Mouse (Mus musculus): ENCODE results near the gene Dcaf15.

Gene Dcaf15

GRCm38 (mm10) chr8:84104697-84105609 lies at the start of gene Dcaf15:
Dcaf15 (minus strand) TSS chr8:84104768.
- peak; percentile 99 for DNase-seq (ENCODE audit: low read depth, low spot score)

- DNase-seq (ENCODE audit: low read depth, low spot score), result no peak
Observed at GRCm38 (mm10) chr8:84149181-84149580, 44.6 kb upstream of the Dcaf15 start.

GRCm38 (mm10) chr8:84148531-84148850 lies 43.9 kb upstream of the Dcaf15 start:
- no peak for DNase-seq (ENCODE audit: low read depth, low spot score)

GRCm38 (mm10) chr8:84147769-84148530 lies 43.4 kb upstream of the Dcaf15 start, which contains the start of the genes Cc2d1a and 4930432K21Rik:
Cc2d1a (minus strand) TSS chr8:84147936.
4930432K21Rik (plus strand) TSS chr8:84148025.
- DNase-seq (ENCODE audit: low read depth, low spot score), result peak; percentile 97

- no peak for DNase-seq (ENCODE audit: low read depth, low spot score)
Observed at GRCm38 (mm10) chr8:84147324-84147766, 42.8 kb upstream of the Dcaf15 start.

GRCm38 (mm10) chr8:84144636-84145245 lies 40.2 kb upstream of the Dcaf15 start:
- no peak for DNase-seq (ENCODE audit: low read depth, low spot score)

- no peak for DNase-seq (ENCODE audit: low read depth, low spot score)
Observed at GRCm38 (mm10) chr8:84140838-84141237, 36.3 kb upstream of the Dcaf15 start.

- no peak for DNase-seq (ENCODE audit: low read depth, low spot score)
Observed at GRCm38 (mm10) chr8:84137848-84138247, 33.3 kb upstream of the Dcaf15 start.

GRCm38 (mm10) chr8:84132225-84132624 lies 27.7 kb upstream of the Dcaf15 start:
- no peak for DNase-seq (ENCODE audit: low read depth, low spot score)

- DNase-seq (ENCODE audit: low read depth, low spot score), result no peak
Observed at GRCm38 (mm10) chr8:84130806-84131205, 26.2 kb upstream of the Dcaf15 start.

- DNase-seq (ENCODE audit: low read depth, low spot score), result peak; percentile 80
Observed at GRCm38 (mm10) chr8:84128277-84128676, 23.7 kb upstream of the Dcaf15 start.

GRCm38 (mm10) chr8:84127202-84127901 lies 22.8 kb upstream of the Dcaf15 start:
- peak; percentile 93 for DNase-seq (ENCODE audit: low read depth, low spot score)

- no peak for DNase-seq (ENCODE audit: low read depth, low spot score)
Observed at GRCm38 (mm10) chr8:84126742-84127141, 22.2 kb upstream of the Dcaf15 start.

GRCm38 (mm10) chr8:84125656-84126055 lies 21.1 kb upstream of the Dcaf15 start, which contains the start of gene Podnl1:
Podnl1 (plus strand) TSS chr8:84125989.
- peak; percentile 44 for DNase-seq (ENCODE audit: low read depth, low spot score)

- no peak for DNase-seq (ENCODE audit: low read depth, low spot score)
Observed at GRCm38 (mm10) chr8:84122151-84122550, 17.6 kb upstream of the Dcaf15 start.

GRCm38 (mm10) chr8:84115646-84116045 lies 11.1 kb upstream of the Dcaf15 start:
- DNase-seq (ENCODE audit: low read depth, low spot score), result no peak

- DNase-seq (ENCODE audit: low read depth, low spot score), result peak; percentile 78
Observed at GRCm38 (mm10) chr8:84106216-84107040, 1.9 kb upstream of the Dcaf15 start.

- peak; percentile 34 for DNase-seq (ENCODE audit: low read depth, low spot score)
Observed at GRCm38 (mm10) chr8:84105676-84106075, 1.1 kb upstream of the Dcaf15 start.

- DNase-seq (ENCODE audit: low read depth, low spot score), result peak; percentile 87
Observed at GRCm38 (mm10) chr8:84104221-84104620, 347 bp downstream of the Dcaf15 start.

GRCm38 (mm10) chr8:84103601-84104000 lies 967 bp downstream of the Dcaf15 start:
- DNase-seq (ENCODE audit: low read depth, low spot score), result no peak
